Mouse (Mus musculus) olfactory bulb, adult 2 months (tissue): ENCODE data around the gene Kcnk10. TPM values are rescaled to one million over a fixed set of nuclear protein-coding genes. Genes with fewer than 3 reads are reported as not detected.

Experiments
- H3K27ac ChIP-seq: fragments of 200-500 bp; 2 replicates; pipeline ENCODE4 v1.5.1; 2012; ENCODE audit warnings: low read depth, low read length; ENCODE audit not compliant: insufficient read depth
- H3K4me1 ChIP-seq: fragments of 200-500 bp; 2 replicates; pipeline ENCODE4 v1.6.1; 2012; ENCODE audit warnings: low read length; ENCODE audit not compliant: control insufficient read depth, insufficient read depth
- H3K4me3 ChIP-seq: fragments of 200-500 bp; 2 replicates; pipeline ENCODE4 v1.5.1; 2012; ENCODE audit warnings: mild to moderate bottlenecking, low read depth, low read length, moderate library complexity; ENCODE audit not compliant: insufficient read depth
- CTCF ChIP-seq: fragments of 200-500 bp; IDR thresholded peaks from 2 replicates; pipeline ENCODE4 v1.5.1; 2012; ENCODE audit warnings: low read depth, mild to moderate bottlenecking, low read length, moderate library complexity; ENCODE audit not compliant: insufficient read depth
- POLR2A ChIP-seq: fragments of 200-500 bp; IDR thresholded peaks from 2 replicates; pipeline ENCODE4 v1.6.1; 2012; ENCODE audit warnings: mild to moderate bottlenecking, low read depth, low read length, moderate library complexity; ENCODE audit not compliant: insufficient read depth
- WGBS: fragments of 180-500 bp; shearing (Covaris S2); methylation state at CpG from one replicate; pipeline ENCODE4 v1.1.7; 2018; 5-methylcytosine and 5-hydroxymethylcytosine counted together
- polyA plus RNA-seq: library from polyadenylated mRNA; stranded (reverse); fragments of >200 nt; gene quantifications from 2 replicates; pipeline ENCODE4 v1.2.4, GENCODE M21; 2012; ENCODE audit warnings: low replicate concordance; ENCODE audit not compliant: missing spikeins, insufficient read depth, insufficient read length

Gene Kcnk10
- polyA plus RNA-seq, 1 experiment = 50.8 TPM

DNA sequence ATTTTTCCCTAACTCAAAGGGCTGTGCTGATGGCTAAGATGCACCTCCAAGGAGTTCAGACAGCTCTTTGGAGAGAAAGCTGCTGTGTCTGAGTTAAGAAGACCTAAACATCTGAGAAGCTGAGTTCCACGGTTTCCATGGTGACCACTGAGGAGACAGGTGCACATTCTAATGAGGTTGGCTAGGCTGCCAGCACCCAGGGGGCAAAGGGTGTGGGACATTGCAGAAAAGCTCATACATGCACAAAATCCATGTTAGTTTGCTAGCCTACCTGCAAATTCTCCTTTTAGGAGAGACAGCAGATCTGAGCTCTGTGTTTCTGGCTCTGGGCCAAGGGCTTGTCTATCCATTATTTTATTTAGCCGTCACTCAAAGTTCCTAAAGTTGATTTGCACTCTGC lies 96.7 kb downstream of the Kcnk10 start:
- 62% methylated on average over 2 of the region's 2 CpGs for WGBS
- Histone ChIP-seq H3K27ac (no peak overlapping the region), H3K4me3 (no peak overlapping the region), H3K4me1 (no peaks in the 10 kb centered on the region; the same call in 1 of the 2 replicates)
- TF ChIP-seq POLR2A = no peak
- TF ChIP-seq CTCF = no peak

DNA sequence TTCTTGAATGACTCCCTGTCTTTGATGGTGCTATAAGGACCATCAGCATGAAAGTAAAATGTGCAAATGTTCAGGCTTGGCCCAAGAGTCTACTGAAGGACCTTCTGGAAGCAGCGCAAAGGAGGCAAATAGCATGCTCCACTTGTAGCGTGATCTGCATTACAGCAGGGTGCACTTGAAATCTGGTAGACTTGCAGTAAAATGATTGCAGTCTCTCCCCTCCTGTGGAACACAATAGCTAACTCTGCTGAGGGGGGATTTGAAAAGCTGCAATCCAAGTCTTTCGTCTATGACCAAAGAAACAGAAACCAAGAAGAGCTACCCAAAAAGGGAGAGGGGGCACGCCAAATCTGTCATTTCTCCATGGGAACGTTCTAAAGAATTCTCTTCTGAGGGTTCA lies 97.1 kb downstream of the Kcnk10 start:
- 57% methylated on average over 5 of the region's 5 CpGs for WGBS
- H3K4me3 ChIP-seq = no peak overlapping the region
- no peak overlapping the region for H3K27ac ChIP-seq
- H3K4me1 ChIP-seq = no peaks in the 10 kb centered on the region; the same call in 1 of the 2 replicates
- TF ChIP-seq POLR2A (no peak), CTCF (no peak)

GRCm38 (mm10) chr12:98477673-98478461 lies 100.2 kb downstream of the Kcnk10 start:
- Histone ChIP-seq H3K27ac (no peak overlapping the region), H3K4me3 (no peak overlapping the region), H3K4me1 (no peaks in the 10 kb centered on the region; the same call in 1 of the 2 replicates)
- WGBS = 53% methylated on average over 8 of the region's 8 CpGs
- TF ChIP-seq CTCF = no peak
- no peak for TF ChIP-seq POLR2A

DNA sequence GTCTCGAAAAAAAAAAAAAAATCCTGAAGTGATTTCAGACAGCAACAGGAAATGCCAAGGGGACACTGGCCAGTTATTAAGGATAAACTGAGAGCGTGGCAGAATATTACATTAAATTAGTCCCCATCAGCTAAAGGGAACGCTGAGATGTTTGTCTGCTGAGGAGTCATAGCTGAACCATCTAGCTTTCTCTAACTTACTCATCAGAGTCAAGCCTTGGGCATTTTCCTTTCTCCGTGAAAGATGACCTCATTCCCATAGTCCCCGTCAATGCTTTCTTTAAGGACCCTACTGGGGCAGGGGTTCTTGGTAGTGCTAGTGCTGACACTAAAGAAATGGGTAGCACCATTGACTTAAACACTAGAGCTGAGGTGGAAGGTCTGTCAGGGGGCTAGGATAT lies 106.9 kb downstream of the Kcnk10 start:
- Histone ChIP-seq H3K4me1 (no peaks in the 10 kb centered on the region), H3K27ac (no peak overlapping the region), H3K4me3 (no peak overlapping the region)
- TF ChIP-seq POLR2A (no peak), CTCF (no peak)
- WGBS = 72% methylated on average over 5 of the region's 5 CpGs

DNA sequence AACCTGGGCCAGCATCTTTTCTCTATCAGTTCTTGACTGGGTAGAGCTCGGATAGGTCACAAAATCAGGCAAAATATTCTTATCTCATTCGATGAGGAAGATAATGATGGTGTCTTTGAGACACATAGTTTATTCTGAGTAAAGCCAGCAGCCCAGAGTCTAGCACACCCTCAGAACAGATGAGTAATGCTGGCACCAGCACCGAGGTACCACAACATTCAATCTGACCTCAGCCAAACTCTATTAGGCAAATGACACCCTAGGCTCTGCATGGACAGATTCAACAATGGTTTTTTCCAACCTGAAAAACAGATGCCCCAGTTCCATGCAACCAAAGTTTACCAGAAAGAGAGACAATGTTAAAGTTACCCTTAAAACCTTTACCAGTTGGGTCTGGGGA lies 108.0 kb downstream of the Kcnk10 start:
- H3K4me3 ChIP-seq = no peak overlapping the region
- H3K27ac ChIP-seq = no peak overlapping the region
- 46% methylated on average over 3 of the region's 3 CpGs for WGBS
- H3K4me1 ChIP-seq = no peaks in the 10 kb centered on the region
- no peak for TF ChIP-seq CTCF
- TF ChIP-seq POLR2A = no peak

DNA sequence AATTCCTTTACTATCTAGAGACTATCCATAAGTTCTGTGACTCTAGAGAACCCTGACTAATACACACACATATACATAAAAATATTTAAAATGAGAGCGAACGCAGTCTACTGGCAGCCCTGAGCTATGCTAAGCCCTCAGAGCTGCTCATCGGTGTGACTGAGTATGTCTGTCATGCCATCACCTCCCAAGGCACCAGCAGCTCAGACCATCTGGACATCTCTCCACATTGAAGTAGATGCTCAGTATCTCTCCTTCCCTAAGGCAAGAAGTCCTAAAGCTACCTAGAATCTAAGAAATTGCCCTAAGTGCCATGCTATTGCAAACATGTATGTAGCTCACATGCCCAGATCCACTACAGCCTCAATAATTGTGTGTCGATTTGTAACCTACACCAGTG lies 110.3 kb downstream of the Kcnk10 start:
- H3K4me1 ChIP-seq = no peaks in the 10 kb centered on the region
- WGBS = 98% methylated on average over 4 of the region's 4 CpGs
- H3K4me3 ChIP-seq = no peak overlapping the region
- no peak overlapping the region for H3K27ac ChIP-seq
- TF ChIP-seq POLR2A = no peak
- no peak for TF ChIP-seq CTCF

GRCm38 (mm10) chr12:98459889-98460288 lies 118.2 kb downstream of the Kcnk10 start:
- WGBS = 63% methylated on average over 3 of the region's 3 CpGs
- H3K27ac ChIP-seq = no peak overlapping the region
- no peak overlapping the region for H3K4me3 ChIP-seq
- TF ChIP-seq POLR2A (no peak), CTCF (0 out of 2 replicates have a peak, but pooled peaks have one; percentile 12)
- H3K4me1 ChIP-seq = peaks cover 2% of the 10 kb centered on the region; the same call in 1 of the 2 replicates

DNA sequence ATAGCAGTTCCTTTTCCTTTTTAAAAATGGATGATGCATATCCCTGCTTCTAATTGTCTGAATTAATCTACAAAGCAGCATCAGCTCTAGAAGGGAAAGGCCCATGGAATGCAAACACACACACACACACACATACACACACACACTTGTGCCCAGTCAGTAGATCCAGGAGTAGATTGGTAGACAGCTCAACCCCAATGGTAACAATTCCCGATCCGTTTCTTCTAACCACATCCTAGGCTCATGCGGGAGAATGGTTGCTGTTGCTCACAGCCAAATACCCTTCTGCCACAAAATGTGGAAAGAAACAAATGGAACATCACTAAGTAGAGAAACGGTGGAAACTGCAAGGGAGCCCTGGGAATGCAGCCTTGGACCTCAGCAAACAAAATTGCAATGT lies 119.2 kb downstream of the Kcnk10 start:
- TF ChIP-seq POLR2A = no peak
- no peak for TF ChIP-seq CTCF
- Histone ChIP-seq H3K4me1 (peaks cover 2% of the 10 kb centered on the region; the same call in 1 of the 2 replicates), H3K4me3 (no peak overlapping the region), H3K27ac (no peak overlapping the region)
- WGBS = 71% methylated on average over 4 of the region's 4 CpGs

DNA sequence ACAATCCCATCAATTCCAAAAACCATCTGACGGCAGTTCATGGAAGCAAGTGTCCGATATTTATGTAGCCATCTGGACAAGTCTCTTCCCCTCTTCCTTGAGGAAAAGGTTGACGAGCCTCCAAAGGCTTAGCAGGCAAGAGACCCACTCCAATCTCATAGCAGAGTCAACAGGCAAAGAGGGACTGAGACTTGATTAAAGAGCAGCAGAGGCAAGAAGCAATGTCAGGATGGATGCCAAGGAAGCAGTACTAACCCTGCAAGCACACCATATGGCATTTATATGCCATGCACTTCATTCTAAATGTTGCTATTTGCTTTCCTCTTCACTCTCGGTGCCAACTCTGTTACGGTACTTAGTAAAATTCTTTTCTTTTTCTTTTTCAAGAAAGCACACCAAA lies 119.6 kb downstream of the Kcnk10 start:
- WGBS = 76% methylated on average over 5 of the region's 5 CpGs
- no peak overlapping the region for H3K27ac ChIP-seq
- H3K4me3 ChIP-seq = no peak overlapping the region

DNA sequence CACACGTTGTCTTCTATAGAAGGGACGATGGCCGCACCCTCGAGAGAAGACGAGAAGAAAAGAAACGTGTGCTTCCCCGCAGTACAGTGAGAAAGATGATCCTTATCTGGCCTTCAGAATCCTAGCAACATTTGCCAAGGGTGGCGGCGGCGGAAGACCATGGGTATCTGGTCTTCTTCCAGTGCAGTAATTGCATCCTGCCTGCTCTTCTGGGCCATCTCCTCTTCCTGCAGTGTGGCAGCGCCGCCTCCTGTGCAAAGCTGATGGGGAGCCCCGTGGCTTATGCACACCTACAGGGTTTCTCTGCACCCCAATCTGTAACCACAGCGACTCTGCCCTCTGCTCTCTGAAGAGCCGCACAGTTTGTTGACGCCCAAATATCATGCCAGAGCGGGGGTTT lies 124.9 kb downstream of the Kcnk10 start:
- peaks cover 13% of the 10 kb centered on the region for H3K4me1 ChIP-seq

More for the DNA sequence above, 119.6 kb downstream of the Kcnk10 start:
- peaks cover 2% of the 10 kb centered on the region; the same call in 1 of the 2 replicates for H3K4me1 ChIP-seq
- TF ChIP-seq CTCF (no peak), POLR2A (no peak)

More for the DNA sequence above, 124.9 kb downstream of the Kcnk10 start:
- 0 out of 2 replicates have a peak, but pooled peaks have one; percentile 13 for TF ChIP-seq CTCF
- 0 out of 2 replicates have a peak, but pooled peaks have one; percentile 17 for TF ChIP-seq POLR2A
- H3K4me3 ChIP-seq = no peak overlapping the region
- 65% methylated on average over 17 of the region's 17 CpGs for WGBS
- no peak overlapping the region for H3K27ac ChIP-seq
